Mouse (Mus musculus): Measurements from ENCODE around the gene Coq6.

GRCm38 (mm10) chr12:84399135-84399534, 37.7 kb downstream of the Coq6 start:
- TF ChIP-seq CTCF (IDR thresholded peaks at IDR 0.05; ENCODE audit: insufficient read depth, low read length): no peak
- no peak for TF ChIP-seq POLR2A (IDR thresholded peaks at IDR 0.05; ENCODE audit: borderline replicate concordance, extremely low read depth, low read depth, low read length)

Measured in lung, adult 2 months (tissue).